Mouse (Mus musculus) erythroid progenitor cell, adult 5-6 weeks (primary cell): ENCODE data around the gene Tppp. TPM values are rescaled to one million over a fixed set of nuclear protein-coding genes. Genes with fewer than 3 reads are reported as not detected.
A peak's percentile ranks its signal among the peaks of the same experiment; 100 is the strongest.
"Not testable (repeated sequence)": the region's sequence is repeated elsewhere in the genome, so short reads cannot be mapped to it uniquely, and the experiment has no call there.

ENCODE experiments used
- ATAC-seq: replicated peaks from 2 replicates; pipeline ENCODE4 v1.8.0; 2016; ENCODE audit warnings: moderate number of reproducible peaks, mild to moderate bottlenecking, moderate TSS enrichment, inconsistent platforms; ENCODE audit not compliant: poor library complexity, low FRiP score, severe bottlenecking
- total RNA-seq, 2 experiments: library from RNA; stranded (forward) in 1 of 2; stranded (reverse) in 1 of 2; fragments of 150-400 nt in 1 of 2; fragments of 186-747, 209-891 nt in 1 of 2; gene quantifications; 2 replicates each; pipeline versions ENCODE4 v1.2.3 to v1.2.4; 2015 to 2017; ENCODE audit warnings: low replicate concordance in 2 of 2

Tppp gene
- total RNA-seq, 2 experiments from 2014 or later = 0.08 to 0.42 TPM

GRCm38 (mm10) chr13:74019006-74019405 lies 9.8 kb downstream of the Tppp start:
- not testable (repeated sequence) for ATAC-seq

GRCm38 (mm10) chr13:74025151-74026081 lies 16.2 kb downstream of the Tppp start:
- ATAC-seq = no peak

- no peak for ATAC-seq
Observed at GRCm38 (mm10) chr13:74026215-74026614, 17.0 kb downstream of the Tppp start.

GRCm38 (mm10) chr13:74028116-74028515 lies 18.9 kb downstream of the Tppp start:
- no peak for ATAC-seq

- ATAC-seq = no peak
Observed at GRCm38 (mm10) chr13:74029013-74029412, 19.8 kb downstream of the Tppp start.

GRCm38 (mm10) chr13:74030691-74031090 lies 21.5 kb downstream of the Tppp start:
- ATAC-seq = no peak

GRCm38 (mm10) chr13:74031133-74031532 lies 21.9 kb downstream of the Tppp start:
- ATAC-seq = no peak

GRCm38 (mm10) chr13:74034756-74035155 lies 25.5 kb downstream of the Tppp start:
- no peak for ATAC-seq

GRCm38 (mm10) chr13:74035776-74036175 lies 26.6 kb downstream of the Tppp start:
- ATAC-seq = no peak

- ATAC-seq = no peak
Observed at GRCm38 (mm10) chr13:74039926-74040325, 30.7 kb downstream of the Tppp start.

GRCm38 (mm10) chr13:74056194-74056593 lies 47.0 kb downstream of the Tppp start:
- no peak for ATAC-seq

- no peak for ATAC-seq
Observed at GRCm38 (mm10) chr13:74058081-74058480, 48.9 kb downstream of the Tppp start.

GRCm38 (mm10) chr13:74061613-74062377 lies 52.6 kb downstream of the Tppp start, which contains the start of gene Cep72:
Gene Cep72 (minus strand): TSS chr13:74062299.
- peak; percentile 94 for ATAC-seq

GRCm38 (mm10) chr13:74062378-74063128 lies 53.3 kb downstream of the Tppp start:
- ATAC-seq = no peak

- no peak for ATAC-seq
Observed at GRCm38 (mm10) chr13:74063340-74064050, 54.3 kb downstream of the Tppp start.

GRCm38 (mm10) chr13:74066576-74066975 lies 57.4 kb downstream of the Tppp start:
- no peak for ATAC-seq

- peak; percentile 41; the same call in 1 of the 2 replicates for ATAC-seq
Observed at GRCm38 (mm10) chr13:74071244-74071643, 62.0 kb downstream of the Tppp start.

GRCm38 (mm10) chr13:74071714-74072113 lies 62.5 kb downstream of the Tppp start:
- no peak for ATAC-seq

- ATAC-seq = no peak
Observed at GRCm38 (mm10) chr13:74073369-74073768, 64.2 kb downstream of the Tppp start.
